Mouse (Mus musculus): ENCODE measurements around the gene Vezf1.
A peak's percentile ranks its signal among the peaks of the same experiment; 100 is the strongest.

Vezf1 gene

DNA sequence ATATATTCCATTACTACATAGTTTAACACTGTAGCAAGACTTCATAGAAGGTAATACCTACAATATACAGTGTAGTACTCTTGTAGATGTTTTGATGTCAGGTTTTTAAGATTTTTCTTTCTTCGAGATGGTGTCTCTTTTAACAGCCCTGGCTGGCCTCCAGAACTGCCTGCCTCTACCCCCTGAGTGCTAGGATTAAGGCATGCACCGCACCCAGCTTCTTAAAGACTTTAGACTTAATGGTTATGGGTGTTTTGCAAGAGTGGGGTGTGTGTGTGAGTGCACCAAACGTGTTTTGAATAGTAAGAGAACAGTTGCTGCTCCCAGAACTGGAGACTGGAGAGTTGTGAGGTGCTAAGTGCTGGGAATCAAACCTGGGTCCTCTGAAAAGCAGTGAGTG, 14.3 kb upstream of the Vezf1 start:
- no peak for DNase-seq (ENCODE audit: low read depth, low spot score)

DNA sequence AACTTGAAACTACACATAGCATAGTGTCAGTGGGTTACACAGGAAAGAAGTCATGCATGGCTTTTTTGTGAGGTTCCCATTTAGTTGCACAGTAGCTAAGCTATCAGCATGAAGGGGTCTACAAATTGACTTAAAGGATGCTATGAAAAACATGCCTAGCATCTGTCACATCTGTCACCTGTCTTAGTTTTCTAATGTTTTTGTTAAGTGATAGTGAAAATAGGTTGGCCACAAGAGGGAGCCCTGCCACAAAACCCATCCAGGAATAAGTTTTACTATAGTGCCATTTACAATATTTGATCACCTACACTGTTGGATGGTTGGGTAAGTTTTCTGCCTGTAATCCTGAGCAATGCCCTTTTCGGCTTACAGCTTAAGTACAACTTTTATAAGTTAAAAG, 13.5 kb upstream of the Vezf1 start:
- DNase-seq (ENCODE audit: low read depth, low spot score): no peak

DNA sequence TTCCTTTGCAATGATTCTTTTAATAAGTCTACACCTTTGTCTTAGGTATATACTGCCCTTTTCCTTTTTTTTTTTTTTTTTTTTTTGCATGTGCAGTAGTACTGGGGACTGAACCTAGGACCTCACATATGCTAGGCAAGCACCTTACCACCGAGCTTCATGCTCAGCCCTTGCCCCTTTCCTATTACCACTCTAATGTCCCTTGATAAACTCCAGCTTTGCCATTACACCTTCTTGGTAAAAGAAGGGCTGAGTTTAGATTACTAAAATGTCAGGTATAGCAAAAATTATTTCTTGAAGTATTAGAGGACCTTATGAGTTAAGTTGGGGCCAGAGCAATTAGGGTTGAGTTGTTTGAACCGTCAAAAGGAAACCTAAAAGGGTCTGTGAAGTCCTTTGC, 12.3 kb upstream of the Vezf1 start:
- no peak for DNase-seq (ENCODE audit: low read depth, low spot score)

DNA sequence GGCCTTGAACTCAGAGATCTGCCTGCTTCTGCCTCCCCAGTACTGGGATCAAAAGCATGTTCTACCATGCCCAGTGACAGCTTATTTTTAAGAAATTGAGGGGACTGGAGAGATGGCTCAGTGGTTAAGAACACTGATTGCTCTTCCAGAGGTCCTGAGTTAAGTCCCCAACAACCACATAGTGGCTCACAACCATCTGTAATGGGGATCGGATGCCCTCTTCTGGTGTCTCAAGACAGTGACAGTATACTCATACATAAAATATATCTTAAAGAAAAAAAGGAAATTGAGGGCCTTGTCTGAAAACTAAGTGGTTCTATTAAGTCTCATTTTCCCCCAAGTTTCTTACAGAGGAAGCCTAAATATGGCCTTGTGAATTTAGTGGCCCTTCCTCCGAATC, 10.3 kb upstream of the Vezf1 start:
- DNase-seq (ENCODE audit: low read depth, low spot score): no peak

DNA sequence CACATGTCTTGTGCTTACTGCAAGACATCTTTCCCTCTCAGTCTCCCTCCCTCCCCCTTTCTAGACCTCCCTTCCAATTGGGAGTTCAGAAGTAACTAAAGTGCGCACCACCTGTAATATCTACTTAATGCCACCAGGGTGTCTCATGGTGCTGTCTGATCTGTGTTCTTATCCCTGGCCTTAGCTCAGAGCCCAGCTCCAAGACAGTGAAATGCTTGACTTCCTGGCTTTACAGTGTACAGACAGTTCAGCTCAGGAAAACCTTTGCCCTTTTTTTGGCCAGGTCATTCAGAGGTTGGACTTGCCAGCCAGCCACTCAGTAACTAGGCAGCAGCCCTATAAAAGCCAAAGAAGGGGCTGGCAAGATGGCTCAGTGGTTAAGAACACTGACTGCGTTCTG, 8.9 kb upstream of the Vezf1 start:
- no peak for DNase-seq (ENCODE audit: low read depth, low spot score)

DNA sequence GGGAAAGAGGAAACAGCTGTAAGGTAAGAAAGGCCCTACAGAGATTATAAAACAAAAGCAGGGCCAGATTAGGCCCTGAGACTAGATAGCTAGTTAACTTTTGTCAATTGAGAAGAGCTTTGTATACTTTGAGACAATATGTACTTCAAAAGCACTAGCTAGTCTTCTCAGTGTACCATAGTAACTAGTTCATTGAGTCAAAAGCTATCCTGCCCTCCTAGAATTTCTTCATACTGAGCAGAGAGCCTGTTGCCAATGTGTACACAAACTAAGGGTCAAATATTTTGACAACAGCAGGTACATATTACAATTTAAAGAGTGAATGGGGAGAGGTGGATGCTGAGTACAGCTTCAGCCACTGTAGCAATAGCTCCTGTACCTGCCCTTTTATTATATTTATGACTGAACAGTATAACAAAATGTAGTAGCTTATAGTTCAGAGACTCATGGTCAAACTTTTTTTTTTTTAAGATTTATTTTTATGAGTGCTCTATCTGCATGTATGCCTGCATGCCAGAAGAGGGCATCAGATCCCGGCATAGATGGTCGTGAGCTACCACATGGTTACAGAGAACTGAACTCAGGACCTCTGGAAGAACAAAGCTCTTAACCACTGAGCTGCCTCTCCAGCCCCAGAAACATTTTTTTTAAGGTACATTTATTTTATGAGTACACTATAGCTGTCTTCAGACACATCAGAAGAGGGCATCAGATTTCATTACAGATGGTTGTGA, 6.0 kb upstream of the Vezf1 start:
- no peak for DNase-seq (ENCODE audit: low read depth, low spot score)

DNA sequence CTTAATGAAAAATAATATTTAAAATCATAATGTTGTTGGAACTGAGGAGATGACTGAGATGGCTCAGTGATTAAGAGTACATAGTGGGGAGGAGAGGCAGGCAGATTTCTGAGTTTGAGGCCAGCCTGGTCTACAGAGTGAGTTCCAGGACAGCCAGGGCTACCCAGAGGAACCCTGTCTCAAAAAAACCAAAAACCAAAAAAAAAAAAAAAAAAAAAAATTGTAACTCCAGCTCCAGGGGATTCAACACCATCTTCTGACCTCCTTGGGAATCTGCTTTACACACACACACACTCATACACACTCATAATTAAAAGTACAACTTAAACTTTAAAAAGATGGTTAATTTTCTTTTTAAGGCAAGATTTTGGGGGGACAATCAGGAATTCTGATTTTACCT, 2.3 kb upstream of the Vezf1 start:
- no peak for DNase-seq (ENCODE audit: low read depth, low spot score)

DNA sequence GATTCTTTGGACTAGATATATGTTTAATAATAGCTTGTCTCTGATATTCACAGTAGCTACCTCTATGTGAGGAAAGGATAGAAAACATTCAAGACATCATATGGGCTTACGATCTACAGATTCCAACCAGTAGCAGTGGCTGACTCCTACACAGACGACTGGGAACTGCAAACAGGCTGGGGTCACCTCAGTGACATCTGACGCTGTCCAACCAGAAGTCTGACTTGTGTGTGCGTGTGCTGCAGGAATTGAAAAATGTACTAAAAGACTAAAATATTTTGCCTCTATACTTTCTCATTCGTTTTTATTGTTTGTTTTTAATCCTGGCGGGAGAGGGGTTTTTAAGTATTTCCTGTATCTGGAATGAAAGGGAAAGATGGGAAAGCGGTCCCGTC, 891 bp upstream of the Vezf1 start:
- DNase-seq (ENCODE audit: low read depth, low spot score): no peak

DNA sequence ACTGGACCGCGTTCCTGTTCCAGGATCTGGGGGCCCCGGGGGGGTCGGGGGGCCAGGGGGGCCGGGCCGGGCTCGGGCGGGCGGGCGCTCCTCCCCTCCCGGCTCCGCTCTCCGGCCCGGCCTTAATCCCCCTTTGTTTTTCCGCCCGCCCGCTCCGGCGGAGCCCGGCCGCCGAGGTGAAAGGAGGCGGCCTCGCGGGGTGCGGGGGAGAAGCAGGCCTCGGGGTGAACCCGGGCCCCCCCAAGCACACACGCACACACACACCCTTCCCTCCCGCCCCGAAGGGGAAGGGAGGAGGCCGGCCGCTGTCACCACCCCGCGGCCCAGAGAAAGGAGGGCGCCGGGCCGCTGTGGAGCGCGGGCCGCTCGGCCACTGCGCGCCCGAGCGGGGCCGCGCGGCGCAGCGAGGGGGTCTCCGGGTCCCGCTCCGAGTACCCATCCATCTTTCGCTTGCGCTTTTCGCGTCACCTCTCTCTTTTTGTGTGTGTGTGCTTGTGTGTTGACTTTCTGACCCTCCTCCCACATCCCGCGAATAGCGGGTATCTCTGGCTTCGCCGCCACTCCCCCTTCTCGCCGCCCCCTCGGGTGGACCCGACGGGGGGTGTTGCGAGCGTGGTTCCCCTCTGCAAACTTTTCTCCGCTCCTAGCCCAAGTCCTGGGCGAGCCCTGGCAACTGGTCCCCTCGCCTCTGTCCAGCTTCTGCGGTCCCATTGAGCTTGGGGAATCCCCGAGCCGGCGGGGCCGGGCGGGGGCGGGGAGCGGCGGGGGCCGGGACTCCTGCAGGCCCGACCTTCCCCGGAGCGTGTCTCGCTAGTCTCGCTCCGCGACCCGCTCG, 549 bp downstream of the Vezf1 start:
- no peak for DNase-seq (ENCODE audit: low read depth, low spot score)

DNA sequence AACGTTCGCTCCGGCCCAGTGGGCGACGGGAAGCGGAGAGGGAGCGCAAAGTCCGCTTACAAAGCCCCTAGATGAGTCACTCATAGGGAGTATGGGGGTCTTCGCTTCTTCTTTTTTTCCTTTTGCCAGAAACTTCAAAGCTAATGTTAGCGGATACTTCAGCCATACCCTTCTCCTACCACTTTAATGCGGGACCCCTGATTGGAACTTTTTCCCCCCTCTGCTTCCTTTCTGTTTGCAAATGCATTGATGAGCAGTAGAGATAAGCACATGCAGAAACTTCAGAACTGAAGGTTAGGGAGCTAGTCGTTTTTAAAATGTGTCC, 1.1 kb downstream of the Vezf1 start:
- no peak for DNase-seq (ENCODE audit: low read depth, low spot score)

DNA sequence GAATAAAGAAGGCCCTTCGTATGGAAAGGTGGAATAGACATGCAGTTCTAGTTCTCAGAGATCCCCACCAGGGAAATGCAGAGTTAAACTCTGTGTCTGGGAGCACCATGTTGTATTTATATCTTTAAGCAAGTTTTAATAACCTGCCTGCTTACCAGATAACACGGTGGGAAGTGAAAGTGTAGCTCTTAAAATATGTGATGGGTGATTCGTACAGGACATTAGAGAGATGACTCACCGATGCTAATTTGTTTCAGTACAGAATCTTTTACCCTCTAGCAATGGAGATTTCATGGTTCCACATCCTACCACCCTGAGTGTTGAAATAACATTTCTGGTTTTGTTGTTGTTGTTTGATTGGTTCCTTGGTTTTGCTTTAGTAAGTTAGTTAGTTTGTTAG, 2.3 kb downstream of the Vezf1 start:
- DNase-seq (ENCODE audit: low read depth, low spot score): no peak

DNA sequence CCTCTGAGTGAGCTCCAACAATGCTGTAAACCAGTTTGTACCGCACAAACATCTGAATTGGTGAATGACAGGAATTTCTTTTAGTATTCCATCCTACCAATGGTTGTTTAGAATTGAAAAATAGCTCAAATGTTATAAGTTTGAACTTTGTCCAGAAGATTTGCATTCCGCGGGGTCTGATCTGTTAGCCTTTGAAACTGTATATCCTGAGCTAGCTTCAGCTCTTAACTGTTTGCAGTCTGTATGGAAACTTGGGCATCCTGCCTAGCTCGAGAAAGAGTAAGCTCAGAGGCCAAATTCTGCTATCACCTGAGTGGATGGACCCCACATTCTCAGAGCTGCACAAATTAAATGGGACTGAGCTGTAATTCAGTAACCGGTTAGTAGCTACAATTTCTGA, 3.0 kb downstream of the Vezf1 start:
- DNase-seq (ENCODE audit: low read depth, low spot score): no peak

DNA sequence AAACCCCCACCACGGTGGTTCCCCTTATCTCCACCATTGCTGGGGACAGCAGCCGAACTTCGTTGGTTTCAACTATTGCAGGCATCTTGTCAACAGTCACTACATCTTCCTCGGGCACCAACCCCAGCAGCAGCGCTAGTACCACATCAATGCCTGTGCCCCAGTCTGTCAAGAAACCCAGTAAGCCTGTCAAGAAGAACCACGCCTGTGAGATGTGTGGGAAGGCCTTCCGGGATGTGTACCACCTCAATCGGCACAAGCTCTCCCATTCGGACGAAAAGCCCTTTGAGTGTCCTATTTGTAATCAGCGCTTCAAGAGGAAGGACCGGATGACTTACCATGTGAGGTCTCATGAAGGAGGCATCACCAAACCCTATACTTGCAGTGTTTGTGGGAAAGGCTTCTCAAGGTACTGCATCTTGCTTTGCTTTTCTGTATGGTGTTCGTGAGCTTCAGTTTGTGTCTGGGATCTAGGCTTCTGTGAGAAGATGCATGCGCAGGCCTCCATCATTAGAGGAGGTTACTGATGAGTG, 5.3 kb downstream of the Vezf1 start:
- no peak for DNase-seq (ENCODE audit: low read depth, low spot score)

DNA sequence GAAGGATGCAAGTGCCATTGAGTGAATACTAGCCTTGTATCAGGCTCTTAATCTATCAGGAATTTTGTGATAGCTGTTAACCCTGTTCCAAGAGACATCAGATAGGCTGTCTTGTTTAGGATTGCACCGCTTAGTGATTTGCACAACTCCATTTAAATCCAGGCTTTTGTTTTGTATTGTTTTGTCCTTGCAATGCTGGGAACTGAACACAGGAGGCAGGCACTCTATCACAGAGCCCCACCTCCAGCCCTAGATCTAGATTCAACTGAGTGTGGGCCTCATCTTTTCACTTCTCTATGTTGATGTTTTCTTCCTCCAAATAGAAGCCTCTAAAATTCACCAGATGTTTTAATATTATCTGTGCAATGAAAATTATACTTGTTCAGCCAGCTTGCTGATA, 7.6 kb downstream of the Vezf1 start:
- no peak for DNase-seq (ENCODE audit: low read depth, low spot score)

DNA sequence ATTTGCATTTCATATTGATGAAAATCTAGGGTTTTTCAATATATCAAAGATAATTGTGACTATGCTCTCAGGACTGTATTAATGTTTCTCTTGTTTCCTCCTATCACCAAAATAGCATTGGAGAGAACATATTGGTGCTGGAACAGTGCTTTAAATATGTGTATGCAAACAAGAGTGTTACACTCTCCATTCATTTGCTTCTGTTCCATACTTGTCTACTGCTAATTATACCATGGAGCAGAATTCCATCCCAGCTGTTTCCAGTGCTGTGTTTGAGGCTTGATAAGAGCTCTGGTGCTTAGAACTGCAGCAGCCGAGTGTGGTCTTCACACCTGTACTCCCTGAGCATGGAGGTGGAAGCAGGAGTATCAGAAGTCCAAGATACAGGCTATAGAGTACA, 8.3 kb downstream of the Vezf1 start:
- no peak for DNase-seq (ENCODE audit: low read depth, low spot score)

DNA sequence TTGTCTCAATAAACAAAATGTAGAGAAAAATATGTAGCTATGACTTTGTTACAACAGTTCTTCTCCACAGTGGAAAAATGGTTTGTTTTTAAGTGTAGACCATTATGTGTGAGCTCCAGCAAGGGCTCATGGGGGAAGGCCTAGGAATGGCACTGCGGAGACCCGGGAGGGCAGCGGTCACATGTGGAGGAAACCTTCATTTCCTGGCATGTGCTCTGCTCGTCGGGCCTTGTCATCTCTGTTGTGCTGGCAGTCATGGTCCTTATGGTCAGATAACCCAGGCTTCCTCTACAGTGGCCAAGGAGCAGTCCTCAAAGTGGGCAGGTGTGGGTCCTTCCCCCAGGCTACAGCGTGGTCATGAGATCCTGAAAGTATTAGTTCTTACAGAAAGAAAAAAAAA, 15.6 kb downstream of the Vezf1 start:
- no peak for DNase-seq (ENCODE audit: low read depth, low spot score)

DNA sequence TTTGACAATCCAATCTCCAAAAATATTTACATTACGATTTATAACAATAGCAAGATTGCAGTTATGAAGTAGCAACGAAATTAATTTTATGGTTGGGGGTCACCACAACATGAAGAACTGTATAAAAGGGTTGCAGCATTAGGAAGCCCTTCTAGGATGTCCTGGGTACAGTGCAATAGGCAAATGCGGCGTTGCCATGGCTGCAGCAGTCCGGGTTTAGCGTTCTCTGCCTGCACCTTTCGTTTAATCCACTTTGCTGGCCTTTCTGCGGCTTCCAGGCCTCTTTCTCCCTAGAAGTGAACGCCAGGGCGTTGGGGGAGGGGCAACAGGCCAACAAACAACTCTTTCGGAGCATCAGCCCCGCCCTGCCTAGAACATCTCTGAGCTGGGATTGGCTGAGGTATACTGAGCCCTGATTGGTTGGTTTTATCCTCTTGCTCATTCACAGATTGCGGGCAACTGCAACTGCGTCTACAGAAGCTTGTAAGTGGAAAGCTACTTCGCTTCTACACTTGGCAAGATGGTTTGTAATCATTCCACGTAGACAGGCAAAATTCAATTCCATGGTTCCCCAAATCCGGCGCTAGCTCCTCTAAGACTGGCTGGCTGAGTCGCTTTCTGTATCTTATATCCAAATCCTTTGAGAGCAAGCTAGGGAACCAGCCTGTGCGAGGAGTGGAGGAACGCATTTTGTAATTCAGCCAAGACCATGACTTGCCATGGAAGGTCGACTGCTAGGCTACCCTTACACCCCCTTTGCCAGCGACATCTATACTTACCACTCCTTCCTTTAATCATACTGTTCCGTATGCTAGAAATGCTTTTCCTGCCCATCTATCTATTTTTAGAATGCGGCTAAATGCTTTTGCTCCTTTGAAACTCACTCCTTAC, 18.9 kb downstream of the Vezf1 start:
- DNase-seq (ENCODE audit: low read depth, low spot score): peak; percentile 91

DNA sequence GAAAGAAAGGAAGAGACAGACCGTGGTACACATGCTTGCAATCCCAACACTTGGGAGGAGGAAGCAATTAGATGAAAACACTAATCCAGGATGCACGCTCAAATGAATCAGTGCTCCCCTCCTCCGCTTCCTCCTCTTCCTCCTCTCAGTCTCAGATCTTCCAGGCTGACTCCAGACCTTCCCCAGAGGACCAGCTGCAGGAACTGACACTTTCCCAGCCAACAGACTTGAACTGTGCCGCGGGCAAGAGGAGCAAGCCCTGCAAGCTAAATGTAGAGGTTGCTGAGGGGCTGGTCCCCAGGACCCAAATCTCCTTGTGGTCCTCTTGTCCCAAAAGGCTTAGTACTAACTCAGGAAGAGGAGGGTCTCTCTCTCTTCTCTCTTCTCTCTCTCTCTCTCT, 21.1 kb downstream of the Vezf1 start:
- no peak for DNase-seq (ENCODE audit: low read depth, low spot score)

DNA sequence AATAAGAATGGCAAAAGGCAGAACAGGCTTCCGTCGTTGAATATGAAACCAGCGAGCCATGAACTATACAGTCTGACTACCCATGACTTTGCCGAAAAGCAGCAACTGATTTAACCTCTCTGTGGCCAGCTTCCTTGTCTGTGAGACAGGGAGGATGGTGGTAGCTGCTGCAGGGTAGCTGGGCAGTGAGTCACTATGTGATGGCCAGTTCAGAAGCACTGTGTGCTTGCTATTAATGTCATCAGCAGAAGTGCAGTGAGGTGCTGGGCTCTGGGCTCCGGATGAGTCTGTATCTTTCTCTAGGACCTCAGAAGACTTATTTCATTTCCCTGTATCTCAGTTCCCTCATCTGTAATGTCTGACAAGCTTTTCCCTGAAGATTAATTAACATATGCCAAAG, 22.2 kb downstream of the Vezf1 start:
- DNase-seq (ENCODE audit: low read depth, low spot score): no peak

DNA sequence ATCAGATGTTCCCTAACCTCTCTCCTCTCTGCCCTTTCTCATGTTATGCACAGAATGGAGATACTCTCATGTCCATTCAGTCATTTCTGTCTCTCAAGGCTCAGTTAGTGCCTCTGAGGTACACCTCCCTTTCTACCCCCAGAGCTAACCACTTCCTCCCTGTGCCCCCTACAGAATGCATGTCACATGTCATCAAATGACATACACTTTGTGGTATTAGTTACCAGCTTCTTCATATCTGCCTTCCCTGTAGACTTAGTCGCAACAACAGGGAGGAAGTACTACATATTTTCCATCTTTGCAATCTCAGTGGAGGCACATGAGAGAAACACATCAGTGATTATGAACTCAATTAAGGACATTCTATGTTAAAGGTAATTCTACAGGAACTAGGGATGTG, 23.9 kb downstream of the Vezf1 start:
- no peak for DNase-seq (ENCODE audit: low read depth, low spot score)

DNA sequence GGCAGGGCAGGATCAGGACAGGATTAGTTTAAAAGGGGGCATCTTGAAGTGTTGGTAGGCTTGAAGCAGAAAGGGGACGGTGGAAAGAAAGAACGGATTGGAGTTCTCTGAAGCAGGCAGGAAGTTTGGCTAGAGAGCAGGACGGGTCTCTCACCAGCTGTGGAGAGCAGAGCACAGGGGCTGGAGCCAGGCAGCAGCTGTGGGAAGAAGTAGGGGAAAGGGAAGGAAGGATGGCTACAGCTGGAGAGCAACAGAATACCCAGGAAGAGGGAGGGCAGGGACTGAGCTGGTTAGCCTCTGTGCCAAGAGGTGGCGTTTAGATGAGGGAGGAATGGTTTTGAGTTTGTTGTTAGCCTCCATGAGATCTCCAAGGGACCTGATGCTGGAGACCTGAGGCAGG, 29.1 kb downstream of the Vezf1 start:
- no peak for DNase-seq (ENCODE audit: low read depth, low spot score)

DNA sequence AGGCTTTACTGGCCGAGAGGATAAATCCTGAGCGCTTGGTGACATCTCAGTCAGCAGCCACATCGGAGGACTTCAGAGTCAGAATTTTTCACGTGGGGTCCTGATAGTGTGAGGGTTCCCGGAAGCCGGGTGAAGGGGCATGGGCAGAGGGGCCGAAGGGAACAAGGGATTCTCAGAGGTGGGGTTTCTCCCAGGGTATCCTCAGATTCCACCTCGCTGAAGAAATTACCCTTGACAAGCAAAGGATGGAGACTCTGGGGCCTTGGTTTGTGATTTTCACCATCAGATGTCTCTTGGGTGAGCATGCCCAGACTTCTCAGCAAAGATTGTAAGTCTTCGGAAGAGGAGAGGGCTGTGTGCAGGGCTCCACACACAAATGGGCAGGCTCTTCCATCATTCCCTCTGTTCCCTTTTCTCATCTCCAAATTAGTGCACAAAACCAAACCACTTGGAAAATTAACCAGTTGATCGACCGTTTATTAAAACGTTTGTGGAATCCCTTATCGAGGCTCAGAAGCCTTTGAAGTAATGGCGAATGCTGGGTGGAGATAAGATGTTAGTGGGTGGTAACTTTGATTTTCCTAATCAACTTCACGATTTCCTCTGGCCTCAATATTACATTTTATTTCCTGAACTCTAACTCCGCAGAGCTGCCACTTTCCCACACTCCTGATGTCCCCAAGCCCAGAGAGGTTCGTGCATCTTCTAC, 30.1 kb downstream of the Vezf1 start, which contains the start of gene Cuedc1:
Gene Cuedc1 (plus strand): TSS at position 38 of the 709 bp plus-strand sequence.
- no peak for DNase-seq (ENCODE audit: low read depth, low spot score)
